Mouse (Mus musculus) spleen, postnatal 14 days (tissue): ENCODE data around the gene L3mbtl1.
A peak's percentile ranks its signal among the peaks of the same experiment; 100 is the strongest.
"Not testable (repeated sequence)": the region's sequence is repeated elsewhere in the genome, so short reads cannot be mapped to it uniquely, and the experiment has no call there.

ENCODE experiments used
- DNase-seq, 2 experiments: peaks; one replicate each; pipeline ENCODE4 v3.0.0; 2021 to 2022; ENCODE audit warnings: low spot score in 2 of 2

The L3mbtl1 gene

DNA sequence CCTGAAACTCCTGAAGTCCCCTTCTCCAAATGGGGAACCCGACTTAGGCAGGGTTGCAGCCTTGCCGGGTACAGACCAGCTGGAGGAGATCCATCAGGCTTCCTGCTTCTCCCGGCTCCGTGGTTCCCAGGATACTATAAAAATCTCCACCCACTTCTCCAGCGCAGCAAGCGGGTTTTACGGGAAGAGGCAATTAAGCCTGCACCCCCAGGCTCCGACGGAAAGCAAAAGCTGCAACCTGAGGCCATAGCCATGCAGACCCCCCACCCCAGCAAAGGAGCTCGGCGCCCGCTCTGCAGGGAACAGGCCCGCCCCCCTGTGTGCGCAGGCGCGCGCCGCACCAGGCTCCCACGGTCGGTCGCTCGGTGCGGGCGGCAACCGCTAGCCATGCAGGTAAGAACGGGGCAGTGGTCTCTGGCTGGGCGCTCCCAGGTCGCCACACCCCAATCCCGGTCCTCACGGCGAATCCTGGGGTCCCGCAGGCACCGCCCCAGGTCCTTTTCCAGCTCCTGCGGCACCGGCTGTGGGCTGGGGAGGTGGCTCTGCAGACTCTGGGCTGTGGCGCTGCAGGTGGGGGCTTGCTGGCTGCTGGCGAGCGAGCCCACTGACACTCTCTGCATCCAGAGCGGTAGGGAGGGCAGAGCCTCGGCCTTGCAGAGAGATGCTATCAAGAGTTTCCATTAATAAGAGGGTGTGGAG, at the start of gene L3mbtl1:
L3mbtl1 (plus strand) TSS at position 325 of the 699 bp plus-strand sequence.
- no peak for DNase-seq

DNA sequence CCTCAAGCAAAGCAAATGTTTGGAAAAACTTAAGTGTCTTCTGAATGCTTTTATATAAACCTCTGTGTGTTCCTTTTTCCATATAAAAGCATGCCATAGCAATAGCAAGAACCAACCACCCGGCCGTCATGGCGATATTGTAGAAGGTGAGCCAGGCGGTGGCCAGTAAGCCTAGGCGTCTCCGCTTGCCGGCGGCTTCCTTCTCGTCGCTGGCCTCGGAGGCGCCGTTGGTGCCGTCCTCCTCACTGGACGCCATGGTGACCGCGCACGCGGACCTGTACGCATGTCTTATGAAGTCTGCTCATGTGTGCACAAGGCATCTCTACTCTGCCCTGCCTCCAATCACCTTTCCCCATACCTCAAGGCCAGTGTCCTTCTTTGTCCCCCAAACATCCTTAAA, 44.0 kb upstream of the L3mbtl1 start:
- DNase-seq: not testable (repeated sequence)

GRCm38 (mm10) chr2:162899880-162900589, 43.2 kb upstream of the L3mbtl1 start:
- no peak for DNase-seq

- DNase-seq: no peak
These were observed 42.7 kb upstream of the L3mbtl1 start for GRCm38 (mm10) chr2:162900590-162900916.

DNA sequence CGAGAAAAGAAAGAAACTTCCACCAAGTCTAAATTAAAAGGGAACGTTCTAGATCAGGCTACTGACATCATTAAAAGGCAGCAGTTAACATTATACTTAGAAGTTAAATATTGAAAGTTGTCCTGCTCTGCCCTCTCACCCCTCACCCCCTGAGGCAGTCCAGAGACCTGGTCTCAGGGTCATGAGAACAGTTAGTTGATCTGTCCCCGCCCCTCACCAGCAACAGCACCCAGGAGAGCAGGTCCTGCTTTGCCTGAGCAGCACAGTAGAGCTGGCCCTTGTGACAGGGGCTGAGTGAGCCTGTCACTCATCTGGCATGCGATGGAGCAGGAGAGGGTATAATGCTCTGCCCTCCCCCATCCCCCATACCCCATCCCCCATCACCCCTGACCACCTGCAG, 37.4 kb upstream of the L3mbtl1 start:
- DNase-seq: no peak

DNA sequence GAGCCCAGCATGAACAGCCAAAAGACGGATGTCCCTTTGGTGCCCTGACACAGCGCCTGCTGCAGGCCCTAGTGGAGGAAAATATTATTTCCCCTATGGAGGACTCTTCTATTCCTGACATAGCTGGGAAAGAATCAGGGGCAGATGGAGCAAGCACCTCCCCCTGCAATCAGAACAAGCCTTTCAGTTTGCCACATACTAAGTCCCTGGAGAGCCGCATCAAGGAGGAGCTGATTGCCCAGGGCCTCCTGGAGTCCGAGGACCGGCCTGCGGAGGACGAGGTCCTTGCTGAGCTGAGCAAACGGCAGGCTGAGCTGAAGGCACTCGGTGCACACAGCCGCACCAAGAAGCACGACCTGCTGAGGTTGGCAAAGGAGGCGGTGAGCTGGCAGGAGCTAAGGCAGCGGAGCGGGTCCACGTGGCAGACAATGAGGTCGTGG, 35.2 kb upstream of the L3mbtl1 start:
- DNase-seq: no peak

DNA sequence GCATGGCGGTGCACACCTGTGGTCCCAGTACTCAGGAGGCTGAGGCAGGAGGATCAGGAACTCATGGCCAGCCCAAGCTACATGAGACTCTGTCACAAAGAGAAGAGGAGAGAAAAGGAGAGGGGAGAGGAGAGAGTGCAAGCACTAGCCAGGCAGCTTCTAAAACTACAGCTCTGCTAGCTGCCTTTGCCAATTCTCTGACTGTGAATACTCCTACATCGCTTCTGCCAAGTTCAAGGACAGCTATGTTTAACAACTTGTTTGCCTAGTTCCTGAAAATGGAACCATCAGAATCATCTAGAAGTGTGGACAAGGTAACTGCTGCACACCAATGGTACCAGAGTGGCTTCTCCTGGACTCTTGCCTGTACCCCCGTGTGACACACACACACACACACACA, 29.2 kb upstream of the L3mbtl1 start:
- no peak for DNase-seq

GRCm38 (mm10) chr2:162914519-162914918, 28.8 kb upstream of the L3mbtl1 start:
- no peak for DNase-seq

- no peak for DNase-seq
These were observed 23.3 kb upstream of the L3mbtl1 start for GRCm38 (mm10) chr2:162919926-162920325.

GRCm38 (mm10) chr2:162922183-162922582, 21.1 kb upstream of the L3mbtl1 start:
- DNase-seq: peak in 1 of 2 experiments; percentile 28

- no peak for DNase-seq
These were observed 20.4 kb upstream of the L3mbtl1 start for GRCm38 (mm10) chr2:162922834-162923233.

DNA sequence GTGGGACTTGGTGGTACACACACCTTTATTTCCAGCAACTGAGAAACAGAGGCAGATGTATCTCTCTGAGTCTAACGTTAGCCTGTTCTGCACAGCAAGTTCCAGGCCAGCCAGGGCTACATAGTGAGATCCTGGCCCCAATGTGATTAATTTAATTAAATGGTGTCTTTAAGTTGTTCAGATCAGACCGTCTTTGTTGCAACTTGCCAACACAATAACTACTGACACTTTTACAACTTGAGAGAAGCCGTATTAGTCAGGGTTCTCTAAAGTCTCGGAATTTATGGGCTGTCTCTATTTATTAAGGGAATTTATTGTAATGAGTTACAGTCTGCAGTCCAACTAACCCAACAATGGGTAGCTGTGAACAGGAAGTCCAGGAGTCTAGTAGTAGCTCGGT, 19.1 kb upstream of the L3mbtl1 start:
- no peak for DNase-seq

GRCm38 (mm10) chr2:162927918-162928585, 15.2 kb upstream of the L3mbtl1 start:
- no peak for DNase-seq

DNA sequence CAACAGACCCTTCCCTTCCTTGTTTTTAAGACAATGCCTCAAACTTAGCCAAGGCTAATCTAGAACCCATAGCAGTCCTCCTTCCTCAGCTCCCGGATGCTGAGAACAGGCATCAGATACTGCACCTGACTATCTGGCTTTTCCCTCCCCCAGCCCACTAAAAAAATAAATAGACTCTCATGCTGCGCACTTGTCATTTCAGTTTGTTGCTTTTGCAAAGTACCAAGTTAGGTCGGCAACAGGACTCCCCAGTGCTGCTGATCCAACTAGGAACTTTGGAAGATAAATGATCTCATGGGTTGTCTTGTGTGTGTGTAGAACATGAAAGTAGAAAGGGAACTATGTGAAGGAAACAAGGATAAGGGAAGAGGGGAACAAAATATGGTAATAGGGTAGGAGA, 13.6 kb upstream of the L3mbtl1 start:
- no peak for DNase-seq

GRCm38 (mm10) chr2:162930516-162931122, 12.7 kb upstream of the L3mbtl1 start:
- no peak for DNase-seq

- peak; percentile 71 to 85 for DNase-seq
These were observed 12.1 kb upstream of the L3mbtl1 start, which contains the start of gene Srsf6 for GRCm38 (mm10) chr2:162931123-162931673. Srsf6 (plus strand) TSS chr2:162931528.

- peak; percentile 39 to 57 for DNase-seq
These were observed 11.3 kb upstream of the L3mbtl1 start for GRCm38 (mm10) chr2:162931674-162932650.

DNA sequence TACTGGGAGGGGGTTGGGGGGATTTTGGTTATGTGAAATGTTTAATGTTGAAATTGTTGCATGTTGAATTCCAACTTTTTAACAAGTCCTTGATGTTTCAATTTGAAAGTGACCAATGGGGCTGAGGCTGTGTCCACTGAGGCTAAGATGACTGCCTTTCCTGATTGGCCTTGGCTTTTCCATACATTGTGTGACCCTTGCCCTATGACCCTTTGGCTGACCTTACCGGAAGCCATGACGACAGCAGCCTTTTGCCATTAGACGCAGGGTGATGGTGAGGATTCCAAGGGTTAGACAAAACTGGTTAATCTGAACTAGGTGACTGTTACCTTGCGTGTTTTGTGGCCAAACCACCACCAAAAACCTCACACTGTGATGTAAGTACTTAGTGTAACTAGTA, 10.6 kb upstream of the L3mbtl1 start:
- DNase-seq: no peak

- no peak for DNase-seq
These were observed 8.9 kb upstream of the L3mbtl1 start for GRCm38 (mm10) chr2:162934421-162934820.

DNA sequence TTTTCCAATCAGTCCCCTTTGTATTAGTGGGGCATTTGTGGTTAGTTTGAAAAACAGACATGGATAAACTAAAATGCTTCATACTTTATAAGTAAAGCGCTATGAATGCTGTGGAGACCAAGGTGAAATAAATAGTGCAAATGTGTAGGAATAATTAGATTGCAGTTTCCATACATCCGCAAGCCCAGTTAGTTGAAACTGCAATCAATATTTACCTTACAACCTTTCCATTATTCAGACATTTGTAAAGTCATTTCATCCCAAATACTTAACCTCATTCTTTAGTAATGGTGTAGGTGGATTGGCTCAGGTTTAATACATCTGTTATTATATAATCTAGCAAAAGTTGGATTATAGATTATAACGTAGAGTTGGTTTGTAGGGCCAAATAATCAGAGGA, 7.6 kb upstream of the L3mbtl1 start:
- DNase-seq: no peak

GRCm38 (mm10) chr2:162939562-162939961, 3.7 kb upstream of the L3mbtl1 start:
- DNase-seq: no peak
